Mouse (Mus musculus) heart, adult 8-10 months (tissue): ENCODE data around the gene Tmem88b. TPM values are rescaled to one million over a fixed set of nuclear protein-coding genes. Genes with fewer than 3 reads are reported as not detected.

ENCODE experiments used
- microRNA-seq: library from miRNA; unstranded; fragments of <30 nt; microRNA quantifications from one replicate; pipeline ENCODE4 v1.2.0, GENCODE M21; 2022
- total RNA-seq, 4 experiments: library from RNA; stranded (reverse); gene quantifications; 2 replicates each; pipeline ENCODE4 v1.2.4; 2022

Gene Tmem88b
- total RNA-seq, 4 experiments from 2014 or later = 0.66 to 1.1 (median 0.81) TPM

Small RNA genes lying within 50 kb of the gene (microRNA-seq; reads per million reads assigned to microRNA genes)
- gene Gm27743 = not detected

Other genes starting within 250 kb of the Tmem88b start
- 10 to 100 TPM; 23.8 to 30.2 (median 29.1) TPM for gene Nadk, start 223.5 kb downstream of the Tmem88b start, total RNA-seq
- gene Slc35e2, start 184.5 kb downstream of the Tmem88b start, total RNA-seq = 1 to 10 TPM; 6.2 to 7.8 (median 6.9) TPM
- 10 to 100 TPM; 29.2 to 37.0 (median 30.2) TPM for gene Cdk11b, start 161.0 kb downstream of the Tmem88b start, total RNA-seq
- gene Gm10563, start 140.5 kb downstream of the Tmem88b start, total RNA-seq = not detected
- 1 to 10 TPM; 6.7 to 9.0 (median 7.4) TPM for gene Mmp23, start 132.5 kb downstream of the Tmem88b start, total RNA-seq
- gene Mib2, start 116.7 kb downstream of the Tmem88b start, total RNA-seq = 10 to 100 TPM; 25.4 to 30.1 (median 27.1) TPM
- gene Fndc10, start 91.5 kb downstream of the Tmem88b start, total RNA-seq = 1 to 10 TPM in 3 of 4 experiments, under 1 TPM in 1; 0.98 to 2.4 (median 1.3) TPM
- 10 to 100 TPM; 43.2 to 53.5 (median 51.2) TPM for gene Ssu72, start 81.1 kb downstream of the Tmem88b start, total RNA-seq
- gene Tmem240, start 51.1 kb downstream of the Tmem88b start, total RNA-seq = under 1 TPM in 3 of 4 experiments, not detected in 1; 0.11 to 0.81 (median 0.13) TPM
- 10 to 100 TPM; 34.9 to 45.7 (median 40.8) TPM for gene Atad3a, start 24.8 kb downstream of the Tmem88b start, total RNA-seq
- gene Vwa1, start 11.2 kb downstream of the Tmem88b start, total RNA-seq = 1 to 10 TPM; 5.6 to 9.8 (median 8.1) TPM
- gene Ankrd65, start 4.6 kb upstream of the Tmem88b start, total RNA-seq = not detected
- gene Mrpl20, start 17.0 kb upstream of the Tmem88b start, total RNA-seq = 10 to 100 TPM; 78.5 to 86.8 (median 80.6) TPM
- gene Ccnl2, start 26.6 kb upstream of the Tmem88b start, total RNA-seq = 10 to 100 TPM; 20.3 to 30.7 (median 26.2) TPM
- 100 to 1,000 TPM; 112 to 128 (median 117) TPM for gene Aurkaip1, start 45.4 kb upstream of the Tmem88b start, total RNA-seq
- 10 to 100 TPM; 19.7 to 30.4 (median 24.4) TPM for gene Mxra8, start 53.8 kb upstream of the Tmem88b start, total RNA-seq
- 10 to 100 TPM; 41.3 to 50.7 (median 49.8) TPM for gene Dvl1, start 61.5 kb upstream of the Tmem88b start, total RNA-seq
- gene Tas1r3, start 77.5 kb upstream of the Tmem88b start, total RNA-seq = under 1 TPM; 0.17 to 0.19 (median 0.19) TPM
- 1 to 10 TPM; 7.3 to 9.9 (median 8.6) TPM for gene Cptp, start 83.6 kb upstream of the Tmem88b start, total RNA-seq
- 10 to 100 TPM; 13.9 to 14.5 (median 14.1) TPM for gene Ints11, start 83.7 kb upstream of the Tmem88b start, total RNA-seq
- 10 to 100 TPM in 3 of 4 experiments, 1 to 10 TPM in 1; 9.6 to 11.9 (median 10.9) TPM for gene Pusl1, start 105.9 kb upstream of the Tmem88b start, total RNA-seq
- gene Acap3, start 105.9 kb upstream of the Tmem88b start, total RNA-seq = 10 to 100 TPM in 2 of 4 experiments, 1 to 10 TPM in 2; 9.5 to 13.8 (median 10.9) TPM
- 10 to 100 TPM; 46.5 to 51.6 (median 49.3) TPM for gene Ube2j2, start 158.0 kb upstream of the Tmem88b start, total RNA-seq
- 10 to 100 TPM; 17.5 to 20.9 (median 18.4) TPM for gene C1qtnf12, start 176.4 kb upstream of the Tmem88b start, total RNA-seq
- gene B3galt6, start 206.8 kb upstream of the Tmem88b start, total RNA-seq = 1 to 10 TPM; 2.6 to 3.2 (median 2.8) TPM
- 100 to 1,000 TPM in 1 of 4 experiments, 10 to 100 TPM in 3; 72.8 to 103 (median 87.1) TPM for gene Sdf4, start 207.0 kb upstream of the Tmem88b start, total RNA-seq
- not detected for gene Tnfrsf4, start 228.0 kb upstream of the Tmem88b start, total RNA-seq
- under 1 TPM in 2 of 4 experiments, not detected in 2; 0.25 to 0.75 TPM for gene Tnfrsf18, start 240.3 kb upstream of the Tmem88b start, total RNA-seq